Mouse (Mus musculus): ENCODE measurements around the gene Ppp1r16b. TPM values are rescaled to one million over a fixed set of nuclear protein-coding genes. Genes with fewer than 3 reads are reported as not detected.

Gene Ppp1r16b
- total and polyA plus RNA-seq, 3 experiments = under 0.01 to 0.67 TPM; not detected in 1

GRCm38 (mm10) chr2:158743518-158744141 lies 78.4 kb downstream of the Ppp1r16b start:
- Histone ChIP-seq H3K9ac (ENCODE audit: control insufficient read depth, low read depth, low read length, poor library complexity, severe bottlenecking) (no peak overlapping the region), H3K27ac (ENCODE audit: control insufficient read depth, low read depth, low read length) (no peak overlapping the region), H3K4me1 (ENCODE audit: control insufficient read depth in 1 of 2, insufficient read depth in 2 of 2, low read length in 2 of 2) (no peaks in the 10 kb centered on the region), H3K36me3 (ENCODE audit: control insufficient read depth in 1 of 2, insufficient read depth in 2 of 2, low read length in 2 of 2) (no peaks in the 10 kb centered on the region), H3K79me2 (ENCODE audit: control insufficient read depth, insufficient read depth, low read length, poor library complexity) (no peaks in the 10 kb centered on the region), H3K27me3 (ENCODE audit: control insufficient read depth in 1 of 2, insufficient read depth in 2 of 2, low read length in 2 of 2) (no peaks in the 10 kb centered on the region), H3K4me3 (ENCODE audit: control insufficient read depth in 1 of 2, insufficient read depth in 1 of 2, low read depth in 2 of 2, low read length in 2 of 2) (no peak overlapping the region), H3K9me3 (replicated peaks; ENCODE audit: insufficient read depth, low read length) (no peaks in the 10 kb centered on the region)
- TF ChIP-seq MYC (IDR thresholded peaks at IDR 0.05; ENCODE audit: low read depth, low read length) (no peak), MAZ (IDR thresholded peaks at IDR 0.05; ENCODE audit: low read depth, low read length) (no peak), BHLHE40 (IDR thresholded peaks at IDR 0.05; ENCODE audit: borderline replicate concordance, low read depth, low read length) (no peak), MAX (IDR thresholded peaks at IDR 0.05; ENCODE audit: low read length) (no peak), POLR2AphosphoS5 (IDR thresholded peaks at IDR 0.05; ENCODE audit: borderline replicate concordance, low read depth, low read length) (no peak), GABPA (IDR thresholded peaks at IDR 0.05; ENCODE audit: low read depth, low read length) (no peak), USF1 (IDR thresholded peaks at IDR 0.05; ENCODE audit: low read depth, low read length) (no peak)
- no peak for DNase-seq (ENCODE audit: low read depth, low spot score)

- DNase-seq (ENCODE audit: low read depth, low spot score) = peak; percentile 49
- no peaks in the 10 kb centered on the region for H3K9me3 ChIP-seq (replicated peaks; ENCODE audit: insufficient read depth, low read length)
- 0 out of 4 replicates have a peak, but pooled peaks cover 0 to 1% of the 10 kb centered on the region in 2 experiments for H3K27me3 ChIP-seq (ENCODE audit: control insufficient read depth in 1 of 2, insufficient read depth in 2 of 2, low read length in 2 of 2)
- TF ChIP-seq CHD1 (IDR thresholded peaks at IDR 0.05; ENCODE audit: low read depth, low read length) = no peak
- peak; percentile 27 for TF ChIP-seq RAD21 (IDR thresholded peaks at IDR 0.05; ENCODE audit: low read depth, low read length)
- peak; percentile 26; the same call in 1 of the 2 replicates for TF ChIP-seq SMC3 (IDR thresholded peaks at IDR 0.05; ENCODE audit: low read depth, low read length)
- TF ChIP-seq CTCF (IDR thresholded peaks at IDR 0.05 in 2 of 3, conservative IDR thresholded peaks at IDR 0.05 in 1 of 3; ENCODE audit: control insufficient read depth in 1 of 3, insufficient read depth in 1 of 3, low read depth in 2 of 3, low read length in 3 of 3, poor library complexity in 1 of 3, severe bottlenecking in 1 of 3) = peak; percentile 37 to 65 (median 54)
- TF ChIP-seq EP300 (IDR thresholded peaks at IDR 0.05; ENCODE audit: low read depth in 1 of 2, low read length in 2 of 2) = no peak
- no peak overlapping the region for H3K4me3 ChIP-seq (ENCODE audit: control insufficient read depth in 1 of 2, insufficient read depth in 1 of 2, low read depth in 2 of 2, low read length in 2 of 2)
- H3K4me1 ChIP-seq (ENCODE audit: control insufficient read depth in 1 of 2, insufficient read depth in 2 of 2, low read length in 2 of 2) = no peaks in the 10 kb centered on the region
- H3K79me2 ChIP-seq (ENCODE audit: control insufficient read depth, insufficient read depth, low read length, poor library complexity) = no peaks in the 10 kb centered on the region
- no peaks in the 10 kb centered on the region for H3K36me3 ChIP-seq (ENCODE audit: control insufficient read depth in 1 of 2, insufficient read depth in 2 of 2, low read length in 2 of 2)
- no peak overlapping the region for H3K9ac ChIP-seq (ENCODE audit: control insufficient read depth, low read depth, low read length, poor library complexity, severe bottlenecking)
- no peak overlapping the region for H3K27ac ChIP-seq (ENCODE audit: control insufficient read depth, low read depth, low read length)
Measured at GRCm38 (mm10) chr2:158745049-158745482, 79.9 kb downstream of the Ppp1r16b start.

GRCm38 (mm10) chr2:158746164-158746563 lies 81.0 kb downstream of the Ppp1r16b start:
- Histone ChIP-seq H3K27me3 (ENCODE audit: control insufficient read depth in 1 of 2, insufficient read depth in 2 of 2, low read length in 2 of 2) (peaks cover 0 to 3% of the 10 kb centered on the region in 2 experiments; a peak in 1 of 4 replicates), H3K79me2 (ENCODE audit: control insufficient read depth, insufficient read depth, low read length, poor library complexity) (no peaks in the 10 kb centered on the region), H3K27ac (ENCODE audit: control insufficient read depth, low read depth, low read length) (no peak overlapping the region), H3K9me3 (replicated peaks; ENCODE audit: insufficient read depth, low read length) (no peaks in the 10 kb centered on the region), H3K4me1 (ENCODE audit: control insufficient read depth in 1 of 2, insufficient read depth in 2 of 2, low read length in 2 of 2) (no peaks in the 10 kb centered on the region), H3K9ac (ENCODE audit: control insufficient read depth, low read depth, low read length, poor library complexity, severe bottlenecking) (no peak overlapping the region), H3K4me3 (ENCODE audit: control insufficient read depth in 1 of 2, insufficient read depth in 1 of 2, low read depth in 2 of 2, low read length in 2 of 2) (no peak overlapping the region), H3K36me3 (ENCODE audit: control insufficient read depth in 1 of 2, insufficient read depth in 2 of 2, low read length in 2 of 2) (no peaks in the 10 kb centered on the region)
- TF ChIP-seq EP300 (IDR thresholded peaks at IDR 0.05; ENCODE audit: low read depth in 1 of 2, low read length in 2 of 2) (no peak), E2F4 (IDR thresholded peaks at IDR 0.05; ENCODE audit: borderline replicate concordance, low read depth, low read length) (no peak), USF1 (IDR thresholded peaks at IDR 0.05; ENCODE audit: low read depth, low read length) (no peak), TCF12 (IDR thresholded peaks at IDR 0.05; ENCODE audit: low read depth, low read length) (no peak), ZKSCAN1 (IDR thresholded peaks at IDR 0.05; ENCODE audit: low read depth, low read length) (no peak), CTCF (IDR thresholded peaks at IDR 0.05 in 2 of 3, conservative IDR thresholded peaks at IDR 0.05 in 1 of 3; ENCODE audit: control insufficient read depth in 1 of 3, insufficient read depth in 1 of 3, low read depth in 2 of 3, low read length in 3 of 3, poor library complexity in 1 of 3, severe bottlenecking in 1 of 3) (no peak), SMC3 (IDR thresholded peaks at IDR 0.05; ENCODE audit: low read depth, low read length) (no peak)
- DNase-seq (ENCODE audit: low read depth, low spot score) = no peak
